Mouse (Mus musculus) small intestine, adult 2 months (tissue): ENCODE data around the gene Acadm. TPM values are rescaled to one million over a fixed set of nuclear protein-coding genes. Genes with fewer than 3 reads are reported as not detected.

Source experiments
- H3K27ac ChIP-seq: fragments of 200-500 bp; 2 replicates; pipeline ENCODE4 v1.5.1; 2012; ENCODE audit warnings: low read depth, low read length, control low read depth, inconsistent platforms; ENCODE audit not compliant: insufficient read depth
- H3K27me3 ChIP-seq: fragments of 200-500 bp; 2 replicates; pipeline ENCODE4 v1.6.1; 2012; ENCODE audit warnings: mild to moderate bottlenecking, moderate library complexity, low read length, inconsistent platforms; ENCODE audit not compliant: control insufficient read depth, insufficient read depth
- H3K36me3 ChIP-seq: fragments of 200-500 bp; 2 replicates; pipeline ENCODE4 v1.6.1; 2012; ENCODE audit warnings: mild to moderate bottlenecking, low read length, control low read depth, inconsistent platforms; ENCODE audit not compliant: control insufficient read depth, insufficient read depth
- H3K4me1 ChIP-seq: fragments of 200-500 bp; 2 replicates; pipeline ENCODE4 v1.6.1; 2012; ENCODE audit warnings: low read length, inconsistent platforms, mixed read lengths; ENCODE audit not compliant: control insufficient read depth, insufficient read depth, insufficient read length
- H3K4me3 ChIP-seq: fragments of 200-500 bp; 2 replicates; pipeline ENCODE4 v1.5.1; 2012; ENCODE audit warnings: low read depth, mild to moderate bottlenecking, control low read depth, inconsistent platforms, low read length, moderate library complexity
- CTCF ChIP-seq: fragments of 200-500 bp; IDR thresholded peaks from 2 replicates; pipeline ENCODE4 v1.5.1; 2012; ENCODE audit warnings: low read depth, mild to moderate bottlenecking, control low read depth, inconsistent platforms, low read length, moderate library complexity, mixed read lengths; ENCODE audit not compliant: insufficient replicate concordance, insufficient read length; ENCODE audit errors: extremely low read depth
- POLR2A ChIP-seq: fragments of 200-500 bp; IDR thresholded peaks from 2 replicates; pipeline ENCODE4 v1.6.1; 2012; ENCODE audit warnings: low read depth, mild to moderate bottlenecking, control low read depth, inconsistent platforms, low read length, moderate library complexity
- WGBS: fragments of 180-500 bp; shearing (Covaris S2); methylation state at CpG from one replicate; pipeline ENCODE4 v1.1.7; 2018; 5-methylcytosine and 5-hydroxymethylcytosine counted together
- polyA plus RNA-seq: library from polyadenylated mRNA; depleted of rRNA; stranded (reverse); fragments of >200 nt; gene quantifications from 2 replicates; pipeline ENCODE4 v1.2.3, GENCODE M21; 2012; rRNA removed

Gene Acadm
- polyA plus RNA-seq, 1 experiment: 22.2 TPM

GRCm38 (mm10) chr3:153897216-153897615, 47.2 kb downstream of the Acadm start:
- no peaks in the 10 kb centered on the region; the same call in 1 of the 2 replicates for H3K4me1 ChIP-seq
- H3K36me3 ChIP-seq: no peaks in the 10 kb centered on the region
- no peak for TF ChIP-seq POLR2A
- no peak for TF ChIP-seq CTCF
- no peaks in the 10 kb centered on the region for H3K27me3 ChIP-seq
- WGBS: 31% methylated on average over 6 of the region's 6 CpGs
- H3K27ac ChIP-seq: no peak overlapping the region
- no peak overlapping the region for H3K4me3 ChIP-seq

- Histone ChIP-seq H3K27me3 (no peaks in the 10 kb centered on the region), H3K27ac (no peak overlapping the region), H3K4me1 (no peaks in the 10 kb centered on the region), H3K36me3 (no peaks in the 10 kb centered on the region), H3K4me3 (no peak overlapping the region)
- WGBS: 87% methylated on average over 3 of the region's 3 CpGs
- TF ChIP-seq CTCF (no peak), POLR2A (no peak)
Observed at GRCm38 (mm10) chr3:153895454-153895853, 49.0 kb downstream of the Acadm start.

GRCm38 (mm10) chr3:153889188-153889781, 55.1 kb downstream of the Acadm start:
- H3K27ac ChIP-seq: no peak overlapping the region
- no peaks in the 10 kb centered on the region for H3K36me3 ChIP-seq
- WGBS: 65% methylated on average over 8 of the region's 8 CpGs
- no peaks in the 10 kb centered on the region for H3K27me3 ChIP-seq
- H3K4me1 ChIP-seq: no peaks in the 10 kb centered on the region
- no peak overlapping the region for H3K4me3 ChIP-seq
- no peak for TF ChIP-seq POLR2A
- no peak for TF ChIP-seq CTCF

GRCm38 (mm10) chr3:153888141-153888540, 56.3 kb downstream of the Acadm start:
- WGBS: 74% methylated on average over 6 of the region's 6 CpGs

GRCm38 (mm10) chr3:153886296-153886695, 58.1 kb downstream of the Acadm start:
- no peaks in the 10 kb centered on the region for H3K27me3 ChIP-seq
- no peaks in the 10 kb centered on the region for H3K36me3 ChIP-seq
- TF ChIP-seq POLR2A: no peak
- no peak for TF ChIP-seq CTCF
- H3K27ac ChIP-seq: no peak overlapping the region
- no peak overlapping the region for H3K4me3 ChIP-seq
- H3K4me1 ChIP-seq: no peaks in the 10 kb centered on the region

More at GRCm38 (mm10) chr3:153888141-153888540, 56.3 kb downstream of the Acadm start:
- no peak for TF ChIP-seq POLR2A
- TF ChIP-seq CTCF: no peak
- no peaks in the 10 kb centered on the region for H3K27me3 ChIP-seq
- H3K27ac ChIP-seq: no peak overlapping the region
- no peak overlapping the region for H3K4me3 ChIP-seq
- no peaks in the 10 kb centered on the region for H3K4me1 ChIP-seq
- no peaks in the 10 kb centered on the region for H3K36me3 ChIP-seq

Other genes with a start within 250 kb of the Acadm start
- gene St6galnac3, start 219.5 kb downstream of the Acadm start, polyA plus RNA-seq: 0.74 and 1.1 TPM in 2 replicates
- gene Asb17, start 100.4 kb downstream of the Acadm start, polyA plus RNA-seq: not detected in 2 replicates
- gene Msh4, start 38.5 kb downstream of the Acadm start, polyA plus RNA-seq: 0.03 TPM in 1 of 2 replicates, not detected in the other
- gene Rabggtb, start 31.6 kb downstream of the Acadm start, polyA plus RNA-seq: 13.1 and 15.2 TPM in 2 replicates
- gene Slc44a5, start 28.8 kb upstream of the Acadm start, polyA plus RNA-seq: 0.03 TPM in 2 replicates